In genomic region chr7:130037573-130037925, GRCm38 (mm10) we compare ENCODE assay signal across 13 mouse cellular contexts.
DNase-seq lines count a peak whose midpoint lies in the region; ATAC-seq lines count a peak whose summit lies in the region.
"Had no signal": no experiment of that assay in that cellular context is flagged by ENCODE, and none has a peak within 500 bp of the region (broad histone marks: within the 10 kb centered on the region; RNA-seq: fewer than 3 reads in every experiment).

No protein-coding gene starts in this region.

- peaks cover 33% of the 10 kb centered on the region for H3K4me1 ChIP-seq in heart, embryonic 10.5 days
- H3K4me1 ChIP-seq in heart, embryonic 12.5 days (replicated peaks): no peaks in the 10 kb centered on the region; the same call in 1 of the 2 replicates
- H3K4me1 ChIP-seq in embryonic facial prominence, embryonic 10.5 days: peaks cover 42% of the 10 kb centered on the region
- H3K4me1 ChIP-seq: forebrain, embryonic 15.5 days had no signal

- H3K27me3 ChIP-seq in heart, embryonic 10.5 days (ENCODE audit: insufficient read depth, poor library complexity, severe bottlenecking): no peaks in the 10 kb centered on the region
- no peaks in the 10 kb centered on the region for H3K27me3 ChIP-seq in heart, embryonic 12.5 days (replicated peaks)
- 0 out of 2 replicates have a peak, but pooled peaks cover 3% of the 10 kb centered on the region for H3K27me3 ChIP-seq in embryonic facial prominence, embryonic 10.5 days (replicated peaks; ENCODE audit: low read depth, poor library complexity, severe bottlenecking)
- H3K27me3 ChIP-seq: forebrain, embryonic 15.5 days had no signal

- no peaks in the 10 kb centered on the region for H3K9me3 ChIP-seq in heart, embryonic 10.5 days
- no peaks in the 10 kb centered on the region for H3K9me3 ChIP-seq in heart, embryonic 12.5 days (replicated peaks)
- no peaks in the 10 kb centered on the region for H3K9me3 ChIP-seq in embryonic facial prominence, embryonic 10.5 days
- H3K9me3 ChIP-seq: forebrain, embryonic 15.5 days had no signal

- no peak overlapping the region for H3K9ac ChIP-seq in heart, embryonic 12.5 days
- H3K9ac ChIP-seq: forebrain, embryonic 15.5 days had no signal

- no peak for ATAC-seq in heart, embryonic 12.5 days (ENCODE audit: insufficient number of reproducible peaks, low FRiP score)
- ATAC-seq in inflammation-experienced regulatory T-cells, adult 6 months: no peak
- ATAC-seq in erythroid progenitor cell, adult 5-6 weeks (replicated peaks; ENCODE audit: low FRiP score, poor library complexity, severe bottlenecking): no peak
- ATAC-seq: forebrain, embryonic 15.5 days had no signal

- no peak overlapping the region for H3K27ac ChIP-seq in heart, embryonic 10.5 days
- H3K27ac ChIP-seq in heart, embryonic 12.5 days (ENCODE audit: poor library complexity, severe bottlenecking): no peak overlapping the region
- H3K27ac ChIP-seq in embryonic facial prominence, embryonic 10.5 days (replicated peaks): 0 out of 2 replicates have a peak overlapping the region, but pooled peaks have one; percentile 31
- H3K27ac ChIP-seq: forebrain, embryonic 15.5 days; heart, adult 2 months had no signal

- WGBS in heart, embryonic 10.5 days: 69% methylated on average over 4 of the region's 4 CpGs
- 56% methylated on average over 4 of the region's 4 CpGs for WGBS in heart, embryonic 12.5 days
- 82% methylated on average over 4 of the region's 4 CpGs for WGBS in embryonic facial prominence, embryonic 10.5 days

- no peak overlapping the region for H3K4me2 ChIP-seq in heart, embryonic 12.5 days
- H3K4me2 ChIP-seq: forebrain, embryonic 15.5 days had no signal

- no peak overlapping the region for H3K4me3 ChIP-seq in heart, embryonic 10.5 days
- H3K4me3 ChIP-seq in heart, embryonic 12.5 days: no peak overlapping the region
- H3K4me3 ChIP-seq in embryonic facial prominence, embryonic 10.5 days: no peak overlapping the region
- H3K4me3 ChIP-seq: forebrain, embryonic 15.5 days; heart, adult 2 months had no signal

- DNase-seq in heart, embryonic 10.5 days (ENCODE audit: low spot score): peak; percentile 70
- DNase-seq in NIH3T3 (ENCODE audit: low read depth): peak; percentile 41
- no peak for DNase-seq in embryonic facial prominence, embryonic 10.5 days (ENCODE audit: low spot score)
- peak; percentile 38 for DNase-seq in lung, postnatal 25 days (ENCODE audit: low spot score)
- no peak for DNase-seq in embryo, embryonic 9.5 days (ENCODE audit: extremely low spot score)
- DNase-seq: kidney, adult 11 months; spleen, adult 18-20 months; thymus, adult 2 months had no signal

- H3K36me3 ChIP-seq in heart, embryonic 10.5 days: 0 out of 2 replicates have a peak, but pooled peaks cover 2% of the 10 kb centered on the region
- H3K36me3 ChIP-seq in heart, embryonic 12.5 days: no peaks in the 10 kb centered on the region
- H3K36me3 ChIP-seq in embryonic facial prominence, embryonic 10.5 days (replicated peaks): no peaks in the 10 kb centered on the region
- H3K36me3 ChIP-seq: forebrain, embryonic 15.5 days had no signal

Comparison
In these comparisons a context has a peak if more than half of its experiments do, and no peak if none do; other contexts are left out.
1. DNase-seq: peak in heart, embryonic 10.5 days (single experiment), NIH3T3 (single experiment) and lung, postnatal 25 days (single experiment); none in embryonic facial prominence, embryonic 10.5 days (single experiment) and embryo, embryonic 9.5 days (single experiment).